Mouse (Mus musculus) spleen, postnatal 4 days (tissue): Measurements from ENCODE around the gene Thoc5.

Experiments used
- DNase-seq, 2 experiments: peaks; one replicate each; pipeline ENCODE4 v3.0.0; 2022; ENCODE audit warnings: low spot score in 2 of 2

Thoc5 gene

DNA sequence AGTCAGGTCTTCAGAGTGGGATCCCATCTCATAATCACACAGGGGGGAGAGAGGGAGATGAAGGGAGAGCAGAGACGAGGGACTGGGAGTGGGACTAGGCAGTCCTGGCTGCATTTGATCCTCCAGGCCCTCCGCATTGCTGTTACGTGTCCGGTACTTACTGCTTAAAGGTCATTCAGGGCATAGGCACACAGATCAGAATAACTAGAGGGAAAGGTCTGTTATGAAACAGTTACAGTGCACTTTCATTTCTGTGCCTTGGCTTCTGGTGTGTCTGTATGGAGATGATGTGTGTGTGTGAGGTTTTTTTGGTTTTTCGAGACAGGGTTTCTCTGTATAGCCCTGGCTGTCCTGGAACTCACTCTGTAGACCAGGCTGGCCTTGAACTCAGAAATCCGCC lies 11.1 kb downstream of the Thoc5 start:
- DNase-seq, result no peak

DNA sequence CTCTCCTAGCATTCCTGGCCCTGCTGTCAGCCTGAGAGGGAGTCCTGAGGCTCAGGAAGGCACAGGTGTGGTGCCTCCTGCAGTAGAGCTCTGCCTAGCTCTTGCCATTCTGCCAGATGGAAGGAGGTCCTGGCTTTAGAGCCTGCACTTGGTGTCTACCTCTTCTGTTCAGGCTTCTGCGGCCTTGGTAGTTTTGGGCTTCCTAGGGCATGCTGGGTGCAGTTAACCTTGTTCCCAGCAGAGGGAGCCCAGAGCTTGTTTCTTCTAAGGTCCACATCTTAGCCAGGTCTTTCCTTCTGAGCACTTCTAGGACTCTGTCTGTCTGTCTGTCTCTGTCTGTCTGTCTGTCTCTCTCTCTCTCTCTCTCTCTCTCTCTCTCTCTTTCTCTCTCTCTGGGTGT lies 20.9 kb downstream of the Thoc5 start:
- peak; percentile 36 to 72 for DNase-seq

- DNase-seq, result no peak
These were observed 26.2 kb downstream of the Thoc5 start for GRCm38 (mm10) chr11:4921281-4921680.

GRCm38 (mm10) chr11:4921751-4922150 lies 26.6 kb downstream of the Thoc5 start:
- DNase-seq, result no peak

- no peak for DNase-seq
These were observed 32.1 kb downstream of the Thoc5 start for GRCm38 (mm10) chr11:4927224-4927623.

DNA sequence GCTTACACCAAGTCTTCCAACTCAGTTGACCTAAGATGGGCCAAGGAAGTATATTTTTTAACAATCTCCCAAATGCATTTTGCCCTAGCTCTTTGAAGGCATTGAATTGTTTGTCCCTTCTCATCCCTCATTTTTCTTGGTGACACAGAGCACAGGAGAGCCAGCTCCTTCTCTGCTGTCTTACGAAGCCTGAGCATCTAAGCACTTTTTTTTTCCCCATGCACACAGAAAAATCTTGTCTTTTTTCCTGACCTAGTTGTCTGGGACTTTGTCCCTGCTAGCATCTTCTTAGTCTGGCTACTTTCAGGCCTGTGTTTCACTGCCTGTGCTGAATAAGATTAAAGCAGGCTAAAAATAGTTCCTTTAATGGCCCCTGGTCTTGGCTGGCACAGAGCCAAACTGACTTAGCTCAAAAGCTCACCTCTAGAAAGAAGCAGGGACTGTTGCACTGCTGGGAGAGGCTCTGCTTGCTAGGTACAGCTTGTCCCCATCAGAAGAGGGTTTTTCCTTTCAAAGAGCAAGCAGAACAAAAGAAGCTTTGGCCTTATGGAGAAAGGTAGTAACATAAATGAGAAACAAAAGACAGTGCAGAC lies 36.0 kb downstream of the Thoc5 start:
- no peak for DNase-seq

- DNase-seq, result no peak
These were observed 41.1 kb downstream of the Thoc5 start for GRCm38 (mm10) chr11:4936243-4936642.

DNA sequence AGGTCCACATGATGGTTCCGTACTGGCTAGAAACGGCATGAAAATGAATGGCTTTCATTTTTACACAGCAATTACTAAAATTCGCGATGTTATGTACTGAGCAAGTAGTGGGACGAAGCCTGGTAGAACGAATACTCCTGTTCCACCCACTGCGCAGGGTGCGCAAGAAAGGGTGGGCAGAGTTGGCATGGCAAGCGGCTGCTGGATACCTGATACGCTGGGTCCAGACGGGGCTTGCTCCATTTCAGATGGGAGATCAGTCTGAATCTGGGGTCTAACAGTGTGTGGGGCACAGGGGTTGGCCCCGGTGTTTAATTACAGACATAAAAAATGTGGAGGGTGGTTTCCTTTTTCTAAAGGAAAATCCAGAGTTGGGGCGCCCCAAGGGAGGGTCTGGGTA lies 51.4 kb downstream of the Thoc5 start:
- no peak for DNase-seq

DNA sequence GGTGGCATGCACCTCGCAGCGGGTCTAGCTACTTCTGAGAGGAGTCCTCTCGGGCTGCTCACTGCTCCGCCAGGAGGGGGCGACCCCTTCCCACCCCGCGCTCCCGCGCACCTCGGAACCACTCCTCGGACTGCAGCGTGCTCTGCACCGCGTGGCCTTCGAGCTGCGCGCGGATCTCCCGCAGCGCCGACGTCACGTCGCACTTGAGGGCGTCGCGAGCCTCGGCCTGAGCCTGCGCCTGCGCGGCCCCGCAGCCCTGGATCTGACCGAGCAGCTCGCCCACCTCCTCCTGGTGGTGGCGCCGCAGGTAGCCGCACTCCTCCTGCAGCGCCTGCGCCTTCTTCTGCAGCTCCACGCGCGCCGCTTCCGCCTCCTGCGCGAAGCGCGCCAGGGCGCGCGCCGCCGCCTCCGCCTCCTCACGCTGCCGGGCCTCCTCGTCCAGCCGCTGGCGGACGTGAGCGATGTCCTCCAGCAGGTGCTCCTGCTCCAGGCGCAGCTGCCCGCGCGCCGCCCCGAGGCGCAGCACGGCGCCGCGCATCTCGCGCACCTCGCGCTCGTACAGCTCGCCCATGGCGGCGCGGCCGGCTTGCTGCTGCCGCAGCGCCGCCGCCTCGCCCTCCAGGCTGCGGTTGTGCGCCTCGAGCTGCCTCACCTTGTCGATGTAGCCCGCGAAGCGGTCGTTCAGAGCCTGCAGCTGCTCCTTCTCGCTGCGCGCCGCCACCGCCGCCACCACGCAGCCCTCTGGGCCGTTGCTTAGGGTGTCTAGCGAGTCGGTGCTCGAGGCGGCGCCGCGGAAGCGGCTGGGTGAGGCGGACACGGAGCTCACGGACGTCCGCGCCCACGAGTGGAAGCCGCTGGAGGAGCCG lies 52.1 kb downstream of the Thoc5 start:
- peak; percentile 33 to 73 for DNase-seq

DNA sequence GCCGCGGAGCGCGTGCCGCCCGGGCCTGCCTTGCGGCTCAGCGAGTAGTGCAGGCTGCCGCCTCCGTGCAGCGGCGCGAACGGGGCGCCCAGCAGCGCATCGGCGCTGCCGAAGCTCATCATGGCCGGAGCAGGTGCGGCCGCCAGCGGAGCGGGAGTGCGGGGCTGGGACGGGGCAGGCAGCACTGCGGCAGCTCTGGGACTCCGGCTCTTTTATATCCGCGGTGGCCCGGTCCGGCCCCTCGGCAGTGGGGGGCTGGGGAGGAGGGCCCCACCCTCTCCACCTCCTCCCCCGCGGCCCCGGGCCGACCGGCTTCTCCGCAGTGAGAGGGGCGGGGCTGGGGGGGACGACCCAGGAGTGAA lies 52.7 kb downstream of the Thoc5 start, which contains the start of gene Nefh:
Nefh (minus strand) TSS at position 252 of the 362 bp plus-strand sequence.
- DNase-seq, result no peak

- no peak for DNase-seq
These were observed 53.7 kb downstream of the Thoc5 start for GRCm38 (mm10) chr11:4948792-4949191.

DNA sequence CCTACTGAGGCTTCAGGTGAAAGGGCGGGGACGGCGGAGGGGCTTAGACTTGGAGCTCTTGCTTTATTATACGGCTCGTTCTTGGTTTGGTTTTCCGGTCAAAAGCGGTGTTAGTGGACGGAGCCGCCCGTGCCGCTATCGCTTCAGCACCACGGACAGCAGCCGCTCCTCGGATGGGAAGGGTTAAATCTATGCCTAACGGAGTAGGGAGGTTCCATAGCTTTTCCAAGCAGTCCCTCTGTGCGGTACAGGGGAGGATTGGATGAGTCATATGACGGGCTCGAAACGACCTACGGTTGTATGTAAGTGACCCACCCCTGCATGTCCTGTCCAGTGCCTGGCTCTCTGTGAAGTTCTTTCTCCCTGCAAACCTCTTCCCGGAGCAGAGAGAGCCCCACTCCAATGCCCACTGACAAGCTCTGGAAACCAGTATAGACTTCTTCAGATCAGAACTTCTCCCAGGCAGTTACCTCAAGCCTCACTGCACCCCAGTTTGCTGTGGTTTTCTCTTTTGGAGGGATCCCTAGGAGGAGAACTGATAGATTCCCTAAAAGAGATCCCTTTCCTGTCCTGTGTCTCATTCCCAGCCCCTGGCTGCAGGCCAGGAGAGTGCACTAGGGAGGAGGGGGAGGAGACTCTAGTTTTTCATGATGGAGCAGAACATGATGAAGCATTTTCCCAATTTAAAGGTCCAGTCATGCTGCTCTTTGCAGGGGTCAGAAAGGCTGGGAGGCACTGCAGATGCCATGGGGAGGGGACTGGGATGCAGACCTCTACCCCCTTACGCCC lies 54.3 kb downstream of the Thoc5 start:
- DNase-seq, result peak; percentile 22 to 75

DNA sequence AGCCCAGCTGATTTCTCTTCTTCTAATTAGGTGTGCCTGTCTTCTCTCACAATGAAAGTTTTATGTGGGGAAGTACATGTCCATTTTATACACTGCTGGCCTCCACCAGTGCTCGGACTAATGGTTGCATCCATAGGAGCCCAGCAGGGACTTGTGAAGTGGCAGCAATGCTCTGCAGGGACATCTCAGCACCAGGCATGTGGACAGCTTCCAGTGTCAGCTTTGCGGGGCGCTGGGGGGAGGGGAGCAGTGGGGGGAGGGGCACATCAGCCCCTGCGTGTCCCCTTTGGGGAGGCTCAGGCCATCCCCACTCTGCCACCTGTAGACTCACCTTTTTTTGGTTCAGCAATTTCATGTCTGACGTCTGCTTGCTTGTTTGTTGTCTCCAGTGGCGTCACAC lies 58.3 kb downstream of the Thoc5 start:
- DNase-seq, result no peak

GRCm38 (mm10) chr11:4953918-4954317 lies 58.8 kb downstream of the Thoc5 start:
- DNase-seq, result no peak

GRCm38 (mm10) chr11:4963099-4963808 lies 68.1 kb downstream of the Thoc5 start:
- DNase-seq, result no peak

- no peak for DNase-seq
These were observed 71.2 kb downstream of the Thoc5 start for GRCm38 (mm10) chr11:4966325-4966724.

- DNase-seq, result no peak
These were observed 71.8 kb downstream of the Thoc5 start for GRCm38 (mm10) chr11:4966888-4967287.

GRCm38 (mm10) chr11:4967549-4967948 lies 72.4 kb downstream of the Thoc5 start:
- DNase-seq, result peak in 1 of 2 experiments; percentile 32

DNA sequence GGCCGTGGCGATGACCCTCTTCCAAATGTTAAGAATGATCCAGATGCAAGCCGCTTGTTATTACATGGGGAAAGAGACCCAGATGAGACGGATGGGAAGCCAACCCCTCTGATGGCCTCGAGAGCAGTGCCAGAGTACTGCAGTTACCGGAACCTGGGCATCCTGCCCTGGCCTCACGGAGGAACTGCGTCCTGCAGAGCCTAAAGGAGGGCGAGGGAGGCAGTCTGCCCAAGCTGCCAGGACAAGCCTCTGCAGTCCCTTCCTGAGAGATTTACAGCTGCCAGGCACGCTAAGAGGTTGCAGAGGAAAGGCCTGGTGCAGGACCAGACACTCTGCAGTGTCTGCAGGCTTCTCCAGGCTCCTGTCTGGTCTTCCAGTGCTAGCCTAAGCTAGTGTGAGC lies 73.3 kb downstream of the Thoc5 start:
- no peak for DNase-seq

- DNase-seq, result peak; percentile 67 to 80
These were observed 78.1 kb downstream of the Thoc5 start for GRCm38 (mm10) chr11:4972967-4973870.

DNA sequence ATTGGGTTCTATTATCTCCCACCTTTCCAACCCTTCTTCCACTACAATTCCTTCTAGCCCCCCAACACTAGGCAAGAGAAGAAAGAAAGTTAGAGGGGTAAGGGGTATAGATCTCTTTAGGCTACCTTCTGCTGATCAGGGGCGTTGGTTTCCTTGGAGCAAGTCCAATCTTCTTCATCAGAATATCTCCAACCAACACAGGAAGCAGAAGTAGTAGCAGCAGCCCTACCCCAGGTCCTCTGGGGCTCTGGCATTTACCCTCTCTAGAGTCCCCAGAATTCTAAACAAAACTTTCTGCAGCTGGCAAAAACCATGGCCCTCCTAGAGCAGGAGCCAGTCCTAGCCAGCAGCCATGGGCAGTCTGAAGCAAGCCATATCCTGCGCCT lies 78.7 kb downstream of the Thoc5 start:
- no peak for DNase-seq
